Mouse (Mus musculus) embryonic facial prominence, embryonic 12.5 days (tissue): ENCODE results near the gene Alx3. TPM values are rescaled to one million over a fixed set of nuclear protein-coding genes. Genes with fewer than 3 reads are reported as not detected.

Source experiments
- ATAC-seq: fragments of 200-750 bp; cut with Nextera tagmentation; 2 replicates; pipeline ENCODE4 v1.8.0; 2017; ENCODE audit not compliant: insufficient number of reproducible peaks, insufficient read depth, low FRiP score, low TSS enrichment
- H3K27ac ChIP-seq: fragments of 300-500 bp; sonication (generic); 2 replicates; pipeline ENCODE4 v1.5.1; 2016; ENCODE audit warnings: mild to moderate bottlenecking
- H3K27me3 ChIP-seq: fragments of 300-500 bp; sonication (generic); 2 replicates; pipeline ENCODE4 v1.6.1; 2016; ENCODE audit warnings: mild to moderate bottlenecking, moderate library complexity
- H3K36me3 ChIP-seq: fragments of 300-500 bp; sonication (generic); 2 replicates; pipeline ENCODE4 v1.6.1; 2016; ENCODE audit warnings: mild to moderate bottlenecking
- H3K4me1 ChIP-seq: fragments of 300-500 bp; sonication (generic); 2 replicates; pipeline ENCODE4 v1.6.1; 2016
- H3K4me2 ChIP-seq: fragments of 300-500 bp; sonication (generic); replicated peaks from 2 replicates; pipeline ENCODE4 v1.6.1; 2016; ENCODE audit warnings: mild to moderate bottlenecking, moderate library complexity
- H3K4me3 ChIP-seq: fragments of 300-500 bp; sonication (generic); 2 replicates; pipeline ENCODE4 v1.5.1; 2016; ENCODE audit warnings: mild to moderate bottlenecking
- H3K9ac ChIP-seq: fragments of 300-500 bp; sonication (generic); 2 replicates; pipeline ENCODE4 v1.6.1; 2016; ENCODE audit warnings: mild to moderate bottlenecking, moderate library complexity
- H3K9me3 ChIP-seq: fragments of 300-500 bp; sonication (generic); 2 replicates; pipeline ENCODE4 v1.6.1; 2016; ENCODE audit warnings: mild to moderate bottlenecking, moderate library complexity
- WGBS: fragments of 180-500 bp; shearing (Covaris S2); methylation state at CpG from one replicate; pipeline ENCODE4 v1.1.7; 2016; 5-methylcytosine and 5-hydroxymethylcytosine counted together
- polyA plus RNA-seq: library from polyadenylated mRNA; unstranded; fragments of >200 nt; fragmentation: Nextera tagmentation; extraction: Ambion mirVana; gene quantifications from 2 replicates; pipeline ENCODE4 v1.2.1, GENCODE M21; 2016

The Alx3 gene
- polyA plus RNA-seq, 1 experiment from 2014 or later = 40.5 TPM

GRCm38 (mm10) chr3:107654861-107655260, 60.0 kb downstream of the Alx3 start:
- H3K27ac ChIP-seq = no peak overlapping the region
- 74% methylated on average over 3 of the region's 3 CpGs for WGBS
- no peak for ATAC-seq
- H3K9me3 ChIP-seq = no peaks in the 10 kb centered on the region
- H3K4me1 ChIP-seq = no peaks in the 10 kb centered on the region
- H3K36me3 ChIP-seq = 0 out of 2 replicates have a peak, but pooled peaks cover 2% of the 10 kb centered on the region
- no peak overlapping the region for H3K4me3 ChIP-seq
- no peak overlapping the region for H3K9ac ChIP-seq
- H3K4me2 ChIP-seq = no peak overlapping the region
- no peaks in the 10 kb centered on the region for H3K27me3 ChIP-seq

Other genes starting within 250 kb of the Alx3 start
- 0.23 TPM in 2 replicates for gene Kcnc4, start 135.5 kb upstream of the Alx3 start, polyA plus RNA-seq
- gene Slc6a17, start 77.0 kb upstream of the Alx3 start, polyA plus RNA-seq = 7.1 and 8.0 TPM in 2 replicates
- 0.46 and 0.48 TPM in 2 replicates for gene Ubl4b, start 40.0 kb upstream of the Alx3 start, polyA plus RNA-seq
- not detected in 2 replicates for gene Gm10961, start 36.3 kb downstream of the Alx3 start, polyA plus RNA-seq
- 82.4 and 83.1 TPM in 2 replicates for gene Strip1, start 36.7 kb downstream of the Alx3 start, polyA plus RNA-seq
- 110 and 119 TPM in 2 replicates for gene Ahcyl1, start 101.5 kb downstream of the Alx3 start, polyA plus RNA-seq
- gene Csf1, start 165.4 kb downstream of the Alx3 start, polyA plus RNA-seq = 7.2 TPM in 2 replicates